Mouse (Mus musculus): ENCODE data around the gene Atxn1. TPM values are rescaled to one million over a fixed set of nuclear protein-coding genes. Genes with fewer than 3 reads are reported as not detected.

The Atxn1 gene
- total RNA-seq, 2 experiments from 2014 or later: 145 to 169 TPM

DNA sequence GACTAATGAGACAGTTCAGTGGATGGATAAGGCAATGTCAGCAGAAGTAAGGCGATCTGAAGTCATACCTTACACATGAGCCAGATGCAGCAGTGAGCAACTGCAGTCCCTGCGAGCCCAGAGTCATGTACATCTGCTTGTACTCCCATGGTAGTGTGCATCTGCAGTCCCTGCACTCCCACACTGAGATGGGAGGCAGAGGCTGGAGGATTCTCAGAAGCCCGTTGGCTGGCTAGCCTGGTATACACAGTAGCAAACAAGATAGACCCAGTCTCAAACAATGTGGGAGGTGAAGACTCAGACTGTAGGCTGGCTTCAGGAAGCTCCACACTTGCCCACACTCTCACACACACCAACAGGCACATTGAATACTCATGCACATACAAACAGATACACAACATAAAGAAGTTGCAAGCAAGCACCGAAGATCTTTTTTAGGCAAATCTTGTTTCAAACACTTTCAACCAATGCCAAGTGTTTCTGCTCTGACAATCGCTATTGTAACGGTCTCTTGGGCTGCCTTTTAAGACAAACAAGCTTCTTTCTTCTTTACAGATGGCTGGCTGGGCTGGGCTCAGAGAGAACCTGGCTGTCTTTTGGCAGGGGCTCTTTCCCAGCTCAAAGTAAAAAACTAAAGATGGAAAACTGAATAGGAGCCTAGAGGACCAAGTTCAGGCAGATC lies 89.0 kb downstream of the Atxn1 start:
- intact Hi-C loops (cut with DNase I): no loop called here
- DNase-seq (ENCODE audit: low spot score in 2 of 2): no peak

DNA sequence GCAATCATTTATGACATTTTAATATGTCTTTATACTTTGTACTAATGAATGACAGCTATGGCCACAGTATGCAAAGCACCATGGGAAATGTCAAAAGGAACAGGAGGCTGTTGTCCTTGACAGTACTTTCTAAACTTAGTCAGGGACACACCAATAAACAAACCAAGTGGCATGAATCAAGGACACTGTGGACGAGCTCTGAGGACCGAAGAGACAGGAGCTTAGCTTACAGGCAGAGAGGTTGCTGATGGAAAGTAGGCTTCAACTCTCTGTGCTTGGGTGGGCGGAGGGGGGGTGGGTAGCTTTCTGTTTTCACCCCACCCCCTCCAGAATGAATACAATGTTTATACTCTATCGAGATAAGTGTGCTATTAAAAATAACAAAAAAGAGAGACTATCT lies 90.6 kb downstream of the Atxn1 start:
- intact Hi-C loops (cut with DNase I): no loop called here
- DNase-seq (ENCODE audit: low spot score in 2 of 2): no peak

DNA sequence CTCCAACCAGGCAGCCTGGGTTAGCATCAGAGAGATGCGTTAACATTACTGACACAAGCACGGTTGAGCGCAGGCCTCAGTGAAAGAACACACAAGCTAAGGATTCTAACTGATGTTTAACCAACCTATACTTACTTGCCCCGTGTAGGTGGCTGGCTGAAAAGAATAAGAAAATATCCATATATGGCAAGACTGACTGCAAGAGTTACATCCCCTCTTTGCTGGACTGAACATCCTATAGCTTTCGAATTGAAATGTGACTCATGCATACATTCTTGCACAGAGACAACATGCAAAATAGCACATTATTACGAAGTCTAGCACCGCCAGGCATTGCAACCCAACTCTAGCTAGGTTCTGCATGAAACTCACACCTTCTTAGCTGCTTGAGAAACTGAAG lies 91.8 kb downstream of the Atxn1 start:
- no peak for DNase-seq (ENCODE audit: low spot score in 2 of 2)
- intact Hi-C loops (cut with DNase I): no loop called here

DNA sequence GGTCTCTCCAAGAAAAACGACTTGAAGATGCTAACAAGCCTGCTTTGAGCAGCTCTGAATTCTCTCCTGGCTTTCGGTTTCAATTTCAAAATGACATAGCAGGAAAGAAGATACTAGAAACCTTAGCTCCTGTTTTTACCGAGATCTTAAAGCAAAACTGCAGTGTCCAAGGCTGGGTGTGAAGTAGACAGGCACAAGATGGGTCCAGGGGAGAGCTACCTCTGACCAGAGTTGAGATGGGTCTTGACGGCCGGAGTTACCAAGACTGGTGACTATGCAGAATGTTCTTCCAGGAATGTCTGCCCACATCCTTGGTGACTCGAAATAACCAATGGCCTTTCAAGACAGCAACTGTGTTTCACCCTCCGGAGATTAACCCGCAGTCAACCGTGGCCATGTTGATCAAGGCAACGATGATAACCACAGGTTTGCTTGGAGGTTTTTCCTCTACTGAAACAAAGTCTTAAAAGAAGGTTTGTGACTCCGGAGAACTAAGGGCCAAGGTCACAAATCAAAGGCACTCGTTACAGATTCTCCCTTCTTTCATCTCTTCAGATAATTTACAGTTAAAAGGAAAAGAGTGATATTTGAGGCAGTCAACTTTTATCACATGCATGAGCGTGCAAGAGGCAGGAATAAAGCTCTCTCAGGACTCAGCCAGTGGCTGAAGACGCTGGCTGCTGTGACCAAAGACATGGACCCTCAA lies 92.6 kb downstream of the Atxn1 start:
- intact Hi-C loops (cut with DNase I): no loop called here
- no peak for DNase-seq (ENCODE audit: low spot score in 2 of 2)

DNA sequence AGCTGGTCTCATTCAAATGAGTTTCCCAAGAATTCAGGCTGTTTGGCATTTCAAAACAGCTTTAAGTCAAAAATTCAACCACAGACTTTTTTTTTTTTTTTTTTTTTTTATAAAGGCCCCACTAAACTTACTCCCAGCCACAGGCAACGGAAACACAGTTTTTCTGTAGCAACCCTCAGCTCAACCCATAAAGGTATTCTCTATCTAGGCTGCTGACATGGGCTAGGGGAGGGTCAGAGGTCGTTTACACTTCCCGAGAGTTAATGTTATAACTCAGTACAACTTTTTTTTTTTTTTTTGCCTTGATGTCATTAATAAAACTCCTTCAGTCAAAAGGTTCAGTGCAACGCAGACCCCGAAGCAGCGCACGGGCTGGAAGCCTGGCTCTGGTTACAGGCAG lies 93.3 kb downstream of the Atxn1 start:
- intact Hi-C loops (cut with DNase I): no loop called here

DNA sequence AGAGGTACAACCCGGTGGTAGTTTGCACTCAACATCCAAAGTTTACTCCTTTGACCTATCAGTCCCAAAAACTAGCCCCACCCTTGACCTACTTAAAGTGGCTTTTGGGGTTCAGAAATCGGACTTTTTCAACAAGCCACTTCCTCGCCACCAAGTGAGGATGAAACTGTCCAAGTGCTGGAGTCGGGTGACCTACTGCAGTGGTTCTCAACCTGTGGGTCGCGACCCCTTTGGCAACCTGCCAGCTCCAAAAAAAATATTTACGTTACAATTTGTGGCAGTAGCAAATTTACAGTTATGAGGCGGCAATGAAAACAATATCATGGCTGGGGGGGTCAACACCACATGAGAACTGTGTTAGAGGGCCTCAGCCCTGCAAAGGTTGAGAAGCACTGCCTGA lies 95.9 kb downstream of the Atxn1 start:
- no peak for DNase-seq (ENCODE audit: low spot score in 2 of 2)
- intact Hi-C loops (cut with DNase I): no loop called here

More for the DNA sequence above, 93.3 kb downstream of the Atxn1 start:
- no peak for DNase-seq (ENCODE audit: low spot score in 2 of 2)

DNA sequence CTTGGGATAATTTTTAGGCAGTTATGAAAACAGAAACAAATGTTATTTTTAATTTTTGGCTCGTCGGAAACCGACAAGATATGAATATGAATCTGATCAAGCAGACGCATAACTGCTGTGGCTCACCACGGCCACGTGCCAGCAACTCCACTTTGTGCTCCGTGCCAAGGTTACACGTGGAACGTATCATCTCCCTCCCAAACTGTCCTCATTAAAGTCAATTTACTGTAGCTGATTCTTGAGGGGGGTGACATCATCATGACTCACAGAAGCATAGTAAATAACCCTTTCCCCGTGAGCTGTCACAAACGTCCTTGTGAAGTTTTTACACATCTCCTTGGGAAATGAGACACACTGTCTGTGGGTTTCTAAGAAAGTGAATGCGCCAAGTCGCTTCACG lies 97.5 kb downstream of the Atxn1 start:
- intact Hi-C loops (cut with DNase I): no loop called here
- DNase-seq (ENCODE audit: low spot score in 2 of 2): peak; percentile 37 to 61

DNA sequence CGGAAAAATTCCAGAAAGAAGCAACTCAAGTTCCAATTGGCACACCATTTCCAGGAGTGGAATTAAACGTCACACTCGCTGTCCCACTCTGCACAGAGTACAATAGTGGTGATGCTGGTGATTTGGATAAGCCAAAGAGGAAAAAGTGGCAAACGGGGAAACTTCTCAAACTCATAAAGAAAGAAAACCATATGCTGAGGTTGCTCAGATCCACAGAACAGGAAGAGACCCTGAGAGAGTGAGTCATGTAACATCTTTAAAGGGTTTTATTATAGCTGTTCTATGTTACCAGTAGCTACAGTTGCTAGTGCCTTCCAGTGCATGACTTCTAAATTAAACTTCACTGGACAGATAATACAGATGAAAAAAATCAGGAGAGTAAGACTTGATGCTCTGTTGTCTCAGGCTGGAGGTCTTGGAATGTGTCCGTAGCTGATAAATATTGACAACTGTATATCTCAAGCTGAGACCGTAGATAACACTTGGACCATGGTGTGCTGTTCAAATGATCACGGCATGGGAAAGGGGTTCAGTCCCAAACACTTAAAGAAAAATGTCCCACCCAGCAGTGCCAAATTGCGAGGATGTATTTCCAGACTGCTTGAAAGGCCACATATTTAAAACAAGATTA lies 98.1 kb downstream of the Atxn1 start:
- intact Hi-C loops (cut with DNase I): no loop called here
- DNase-seq (ENCODE audit: low spot score in 2 of 2): no peak

DNA sequence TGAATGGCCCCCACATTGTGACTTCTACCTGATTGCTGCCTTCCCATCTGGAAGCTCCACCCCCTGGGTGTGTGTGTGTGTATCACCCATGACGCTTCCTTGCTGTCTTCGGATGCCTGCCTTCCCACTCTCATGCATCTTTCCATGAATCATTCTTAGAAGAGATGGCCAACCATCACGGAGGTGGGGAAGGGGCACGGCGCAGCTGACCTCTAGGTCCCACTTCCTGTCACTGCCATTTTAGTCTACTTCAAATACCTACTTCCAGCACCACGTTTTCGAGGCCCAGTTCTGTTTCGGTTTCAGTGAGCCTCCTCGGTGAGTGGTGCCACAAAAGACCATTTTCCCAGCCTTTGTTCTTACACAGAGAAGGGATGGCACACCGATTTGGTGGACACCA lies 99.2 kb downstream of the Atxn1 start:
- intact Hi-C loops (cut with DNase I): no loop called here
- DNase-seq (ENCODE audit: low spot score in 2 of 2): no peak

DNA sequence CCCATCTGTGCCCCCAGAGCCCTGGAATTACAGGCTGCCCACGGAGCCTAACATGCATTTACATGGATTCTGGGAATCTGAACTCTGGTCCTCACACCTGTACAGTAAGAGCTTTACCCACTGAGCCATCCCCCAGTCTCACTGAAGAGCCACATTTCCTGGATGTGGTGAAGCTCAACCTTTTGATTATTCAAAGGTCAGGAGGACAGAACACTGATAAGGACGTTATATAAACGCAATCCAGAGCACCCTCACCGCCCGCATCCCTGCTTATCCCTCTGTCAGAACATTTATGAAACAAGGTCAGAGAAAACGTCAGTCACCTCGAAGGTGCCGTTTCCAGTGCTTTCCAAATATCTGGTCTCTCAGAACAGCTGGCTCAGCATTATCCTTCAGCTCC lies 101.0 kb downstream of the Atxn1 start:
- intact Hi-C loops (cut with DNase I): no loop called here
- DNase-seq (ENCODE audit: low spot score in 2 of 2): no peak

DNA sequence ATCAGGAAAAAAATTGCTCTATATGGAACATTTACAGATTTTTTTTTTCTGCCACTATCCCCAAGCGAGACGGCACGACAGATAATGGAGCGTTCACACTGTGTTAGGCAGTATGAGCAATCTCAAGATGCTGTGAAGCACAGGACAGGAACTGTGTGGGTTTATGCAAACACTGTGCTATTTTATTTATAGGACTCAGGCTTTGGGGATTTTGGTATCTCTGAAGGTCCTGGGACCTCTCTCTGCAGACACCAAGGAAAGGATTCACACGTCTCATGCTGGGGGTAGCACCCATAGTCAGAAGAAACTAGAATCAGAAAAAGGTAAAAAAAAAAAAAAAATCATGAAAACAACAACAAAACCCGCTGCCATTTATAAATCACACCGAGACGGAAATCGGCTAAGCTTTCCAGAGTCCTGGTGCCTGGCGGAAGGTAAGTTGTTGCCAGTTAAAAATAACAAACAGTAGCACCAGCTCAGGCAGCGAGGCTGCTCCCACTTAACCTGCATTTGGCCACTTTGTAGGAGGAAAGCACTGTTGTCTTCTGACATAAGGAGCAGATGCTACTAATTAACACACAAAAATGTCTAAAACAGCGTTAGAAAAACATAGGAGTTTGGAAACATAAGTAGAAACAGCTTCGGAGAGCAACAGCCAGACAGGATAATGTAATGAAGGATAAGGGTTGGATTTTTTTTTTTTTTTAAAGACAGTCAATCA lies 102.8 kb downstream of the Atxn1 start:
- DNase-seq (ENCODE audit: low spot score in 2 of 2): no peak
- intact Hi-C loops (cut with DNase I): no loop called here

DNA sequence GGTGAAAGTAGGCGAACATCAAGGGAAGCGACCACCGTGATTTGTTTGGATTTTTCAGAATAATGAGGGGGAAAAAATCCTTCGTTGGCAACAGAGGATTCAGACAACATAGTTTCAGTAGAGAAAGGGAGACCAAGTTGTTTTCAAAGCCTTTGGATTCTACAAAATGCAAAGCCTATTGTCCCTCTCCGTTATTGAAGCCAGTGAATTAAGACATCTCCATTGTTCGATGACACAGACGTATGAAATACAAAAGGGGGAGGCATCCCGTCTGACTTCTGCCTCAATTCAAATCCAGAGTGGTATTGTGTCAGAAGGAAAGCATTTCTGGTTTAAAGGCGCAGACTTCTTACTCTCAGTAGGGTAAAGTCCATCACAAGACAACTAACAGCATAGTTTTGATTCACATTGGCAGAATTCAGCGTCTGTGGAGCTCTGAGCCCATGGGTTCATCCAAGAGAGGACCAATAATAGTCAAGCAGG lies 103.7 kb downstream of the Atxn1 start:
- intact Hi-C loops (cut with DNase I): no loop called here

DNA sequence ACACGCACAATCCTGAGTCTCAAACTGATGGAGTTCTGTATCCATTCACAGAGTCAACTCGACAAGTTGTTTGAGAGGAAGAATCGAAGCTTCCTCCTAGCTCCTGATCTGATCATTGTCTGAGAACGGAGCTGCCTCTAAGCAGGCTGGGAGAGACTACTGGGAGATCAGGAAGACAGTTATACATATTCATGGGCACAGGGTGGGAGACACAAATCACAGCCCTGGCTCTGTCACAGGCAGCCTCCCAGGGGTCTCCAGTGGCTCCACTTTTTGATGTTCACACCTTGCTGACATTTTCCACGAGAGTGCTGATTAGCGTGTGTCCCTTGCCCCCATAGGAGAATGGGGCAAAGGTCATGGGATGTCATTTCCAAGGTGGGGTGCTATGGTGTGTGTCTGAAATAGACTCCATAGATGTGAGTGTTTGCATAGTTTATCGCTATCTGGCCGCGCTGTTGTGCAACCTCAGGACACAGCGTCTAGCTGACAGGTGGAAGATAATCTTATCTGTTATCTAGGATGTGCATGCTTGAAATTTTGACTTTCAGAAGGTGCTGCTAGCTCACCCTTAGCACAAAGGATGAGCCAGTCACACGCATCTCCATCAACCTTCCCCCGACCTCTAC lies 105.6 kb downstream of the Atxn1 start:
- intact Hi-C loops (cut with DNase I): no loop called here
- DNase-seq (ENCODE audit: low spot score in 2 of 2): no peak

More for the DNA sequence above, 103.7 kb downstream of the Atxn1 start:
- DNase-seq (ENCODE audit: low spot score in 2 of 2): no peak

DNA sequence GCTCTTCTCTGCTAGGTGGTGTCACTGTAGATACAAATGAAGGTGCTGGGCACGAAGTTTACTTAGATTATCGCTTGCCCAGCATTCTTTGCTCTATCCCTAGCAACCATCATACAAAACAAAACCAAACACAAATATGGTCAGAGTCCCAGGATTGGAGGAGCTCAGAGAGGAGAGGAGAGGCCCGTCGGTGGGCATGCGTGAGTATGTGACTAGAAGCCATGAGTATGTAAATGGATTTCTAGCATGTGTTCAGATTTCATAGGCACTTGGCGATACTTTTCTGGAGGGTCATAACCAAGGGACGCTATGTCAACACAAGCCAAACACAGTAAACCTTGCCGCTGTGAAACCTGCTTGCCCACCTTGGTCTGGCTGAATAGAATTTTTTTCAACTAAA lies 107.4 kb downstream of the Atxn1 start:
- intact Hi-C loops (cut with DNase I): no loop called here
- DNase-seq (ENCODE audit: low spot score in 2 of 2): no peak

DNA sequence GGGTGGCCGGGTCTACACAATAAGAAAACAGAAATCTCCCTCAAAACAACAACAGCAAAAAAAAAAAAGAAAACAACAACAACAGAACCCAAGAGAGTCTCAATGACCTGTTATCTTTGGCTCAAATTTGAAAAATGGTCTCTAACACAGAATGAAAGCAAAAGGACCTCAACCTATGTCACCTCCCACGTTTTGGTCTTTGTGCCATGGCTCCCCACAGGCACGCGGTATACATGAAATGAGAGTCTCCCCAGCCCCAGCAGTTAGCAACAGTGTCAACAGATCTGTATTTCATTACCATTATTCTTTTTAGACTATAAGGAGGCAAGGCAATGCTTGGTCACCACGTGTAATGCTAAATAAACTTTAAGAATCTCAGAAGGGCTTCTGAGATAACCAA lies 110.3 kb downstream of the Atxn1 start:
- DNase-seq (ENCODE audit: low spot score in 2 of 2): no peak
- intact Hi-C loops (cut with DNase I): no loop called here

DNA sequence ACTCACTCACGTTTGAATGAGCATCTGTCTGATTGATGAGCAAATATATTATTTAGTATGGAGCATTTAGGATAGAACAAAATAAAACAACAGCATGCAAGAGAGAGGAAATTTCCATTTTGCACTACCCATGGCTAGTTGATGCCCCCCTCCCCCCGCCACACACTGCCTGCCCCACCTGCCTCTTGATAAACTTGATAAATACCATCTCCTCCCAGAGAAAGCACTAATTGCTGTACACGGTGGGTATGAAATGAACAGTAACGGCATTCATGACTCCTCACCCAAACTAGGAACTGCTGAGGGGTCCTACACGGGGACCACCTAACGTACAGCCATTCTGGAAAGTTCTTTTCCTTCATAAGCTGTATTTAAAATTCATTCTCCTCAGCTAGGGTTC lies 111.1 kb downstream of the Atxn1 start:
- no peak for DNase-seq (ENCODE audit: low spot score in 2 of 2)

DNA sequence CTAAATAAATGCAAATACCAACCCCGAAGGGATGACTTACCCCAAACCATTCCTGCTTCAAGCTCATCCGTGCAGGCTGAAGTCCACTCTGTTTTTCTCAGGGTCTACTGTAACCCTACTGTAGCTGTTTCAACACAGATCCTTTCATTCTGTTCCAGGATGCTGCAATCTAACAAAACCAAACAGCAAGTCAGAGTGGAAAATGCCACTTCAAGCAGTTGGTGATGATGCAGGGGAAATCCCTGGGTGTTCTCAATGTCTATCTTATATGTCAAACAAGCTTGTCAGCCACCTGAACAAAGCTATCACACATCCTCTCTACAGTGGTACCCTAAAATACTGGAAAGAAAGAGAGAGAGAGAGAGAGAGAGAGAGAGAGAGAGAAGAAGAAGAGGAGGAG lies 112.5 kb downstream of the Atxn1 start:
- DNase-seq (ENCODE audit: low spot score in 2 of 2): no peak
- intact Hi-C loops (cut with DNase I): no loop called here

More for the DNA sequence above, 111.1 kb downstream of the Atxn1 start:
- intact Hi-C loops (cut with DNase I): no loop called here

DNA sequence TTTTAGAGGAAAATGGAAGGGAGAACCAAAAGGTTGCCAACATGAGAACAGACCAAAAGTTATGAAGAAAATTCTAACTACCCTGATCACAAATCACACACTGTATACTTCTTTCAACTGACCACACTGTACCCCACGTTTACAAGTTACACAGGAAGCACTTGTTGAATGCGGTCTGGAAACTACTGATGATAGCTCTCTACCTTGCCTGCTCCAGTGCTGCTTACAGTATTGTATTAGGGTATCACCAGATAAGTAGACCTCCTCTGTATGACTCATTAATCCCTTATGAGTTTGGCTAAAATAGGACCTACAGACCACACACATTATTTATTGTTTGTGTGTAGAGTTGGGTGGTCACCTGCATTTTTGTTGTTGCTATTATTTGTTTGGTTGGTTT lies 113.1 kb downstream of the Atxn1 start:
- intact Hi-C loops (cut with DNase I): no loop called here
- DNase-seq (ENCODE audit: low spot score in 2 of 2): no peak

DNA sequence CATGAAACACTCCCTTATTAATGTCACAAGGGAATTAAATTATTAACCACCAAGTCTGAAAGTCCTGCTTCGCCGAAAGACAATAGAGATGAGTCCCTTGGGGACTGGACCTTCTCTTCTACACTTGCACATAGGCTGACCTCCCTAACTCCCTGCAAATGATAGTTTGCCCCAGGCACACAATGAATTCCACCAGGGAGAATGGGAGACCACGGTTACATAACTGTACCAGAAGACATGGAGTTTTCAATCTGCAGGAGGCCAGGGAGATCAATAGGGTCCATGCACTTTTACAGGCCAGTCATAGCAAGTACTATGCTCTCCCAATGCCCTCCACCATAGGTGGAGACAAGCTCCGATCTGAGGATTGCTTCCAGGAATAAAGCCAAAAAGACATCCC lies 113.7 kb downstream of the Atxn1 start:
- intact Hi-C loops (cut with DNase I): no loop called here
- DNase-seq (ENCODE audit: low spot score in 2 of 2): no peak
